Comparison of ENCODE assay signal across 18 mouse cellular contexts in the genomic region with DNA sequence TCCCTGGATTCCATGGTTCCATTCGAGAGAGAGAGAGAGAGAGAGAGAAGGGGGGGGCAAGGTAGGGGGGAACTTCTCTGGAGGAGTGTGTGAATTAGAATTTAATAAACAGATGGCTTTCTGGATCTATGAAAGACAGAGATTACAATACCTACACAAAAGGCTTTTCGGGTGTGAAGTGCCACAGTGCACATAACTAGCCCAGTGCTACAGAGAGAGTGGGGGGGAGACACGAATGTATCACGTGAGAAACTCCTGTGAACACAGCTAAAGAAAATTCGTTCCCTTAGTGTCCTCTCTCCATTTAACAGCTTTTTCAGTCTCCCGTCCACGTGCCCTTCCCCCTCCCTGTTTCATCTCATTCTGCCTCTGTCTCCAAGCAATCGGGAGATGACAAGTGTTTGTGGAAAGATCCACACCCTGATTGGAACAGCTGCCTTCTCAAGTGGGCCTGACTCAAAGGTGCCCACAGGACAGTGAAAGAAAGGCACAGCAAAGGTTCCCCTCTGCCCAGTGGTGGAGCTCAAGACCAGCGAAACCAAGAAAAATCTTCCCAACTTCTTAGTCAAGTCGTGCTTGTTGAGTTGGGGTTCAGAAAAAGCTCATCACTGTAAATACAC.
A peak's percentile ranks its signal among the peaks of the same experiment; 100 is the strongest.
DNase-seq lines count a peak whose midpoint lies in the region; ATAC-seq and TF ChIP-seq lines count a peak whose summit lies in the region.
"Had no signal": no experiment of that assay in that cellular context is flagged by ENCODE, and none has a peak within 500 bp of the region (broad histone marks: within the 10 kb centered on the region; RNA-seq: fewer than 3 reads in every experiment).

No protein-coding gene starts in this region.

- H3ac ChIP-seq in myocyte (ENCODE audit: control insufficient read depth, insufficient read length) = no peak overlapping the region

- peak; percentile 33; the same call in 1 of the 2 replicates for ATAC-seq in forebrain, embryonic 12.5 days (ENCODE audit: low FRiP score)
- peak; percentile 50; the same call in 1 of the 2 replicates for ATAC-seq in forebrain, embryonic 14.5 days
- ATAC-seq in forebrain, embryonic 16.5 days = no peak

- H3K4me2 ChIP-seq in forebrain, embryonic 12.5 days = no peak overlapping the region
- no peak overlapping the region for H3K4me2 ChIP-seq in forebrain, embryonic 14.5 days (ENCODE audit: low read length)
- no peak overlapping the region for H3K4me2 ChIP-seq in forebrain, embryonic 16.5 days (ENCODE audit: low read length)
- no peak overlapping the region for H3K4me2 ChIP-seq in myocyte (ENCODE audit: low read depth)
- H3K4me2 ChIP-seq: embryonic facial prominence, embryonic 13.5 days; embryonic facial prominence, embryonic 15.5 days had no signal

- H3K79me2 ChIP-seq in myocyte (ENCODE audit: control insufficient read depth, insufficient read depth) = no peaks in the 10 kb centered on the region

- peaks cover 8% of the 10 kb centered on the region for H3K4me1 ChIP-seq in forebrain, embryonic 12.5 days
- peaks cover 12% of the 10 kb centered on the region for H3K4me1 ChIP-seq in forebrain, embryonic 10.5 days
- no peaks in the 10 kb centered on the region for H3K4me1 ChIP-seq in forebrain, embryonic 14.5 days (ENCODE audit: control insufficient read depth, insufficient read depth, low read length)
- H3K4me1 ChIP-seq in forebrain, embryonic 16.5 days (replicated peaks; ENCODE audit: control insufficient read depth, insufficient read depth, low read length) = no peaks in the 10 kb centered on the region; the same call in 1 of the 2 replicates

- no peak overlapping the region for H3K9ac ChIP-seq in forebrain, embryonic 12.5 days
- H3K9ac ChIP-seq in forebrain, embryonic 14.5 days (ENCODE audit: low read length) = no peak overlapping the region
- no peak overlapping the region for H3K9ac ChIP-seq in forebrain, embryonic 16.5 days (replicated peaks; ENCODE audit: low read depth, low read length)
- H3K9ac ChIP-seq: embryonic facial prominence, embryonic 13.5 days; embryonic facial prominence, embryonic 15.5 days had no signal

- 65% methylated on average over 10 of the region's 10 CpGs for whole genome bisulfite sequencing in forebrain, embryonic 12.5 days
- WGBS in forebrain, embryonic 10.5 days = 84% methylated on average over 10 of the region's 10 CpGs
- WGBS in forebrain, embryonic 14.5 days = 58% methylated on average over 10 of the region's 10 CpGs
- 58% methylated on average over 10 of the region's 10 CpGs for WGBS in forebrain, embryonic 16.5 days

- no peak overlapping the region for H3K27ac ChIP-seq in forebrain, embryonic 12.5 days
- no peak overlapping the region for H3K27ac ChIP-seq in forebrain, embryonic 10.5 days
- H3K27ac ChIP-seq in forebrain, embryonic 14.5 days (ENCODE audit: low read depth, low read length) = no peak overlapping the region
- no peak overlapping the region for H3K27ac ChIP-seq in forebrain, embryonic 16.5 days (ENCODE audit: low read length)
- H3K27ac ChIP-seq: embryonic facial prominence, embryonic 13.5 days; embryonic facial prominence, embryonic 15.5 days had no signal

- no peaks in the 10 kb centered on the region for H3K36me3 ChIP-seq in forebrain, embryonic 12.5 days (replicated peaks)
- no peaks in the 10 kb centered on the region for H3K36me3 ChIP-seq in forebrain, embryonic 10.5 days (replicated peaks)
- H3K36me3 ChIP-seq in forebrain, embryonic 14.5 days (ENCODE audit: control insufficient read depth, insufficient read depth, low read length) = no peaks in the 10 kb centered on the region
- no peaks in the 10 kb centered on the region for H3K36me3 ChIP-seq in forebrain, embryonic 16.5 days (ENCODE audit: control insufficient read depth, insufficient read depth)
- no peaks in the 10 kb centered on the region for H3K36me3 ChIP-seq in myocyte (ENCODE audit: control insufficient read depth, insufficient read depth)
- H3K36me3 ChIP-seq: embryonic facial prominence, embryonic 13.5 days; embryonic facial prominence, embryonic 15.5 days had no signal

- no peaks in the 10 kb centered on the region for H3K9me3 ChIP-seq in forebrain, embryonic 12.5 days
- H3K9me3 ChIP-seq in forebrain, embryonic 10.5 days = no peaks in the 10 kb centered on the region
- no peaks in the 10 kb centered on the region for H3K9me3 ChIP-seq in forebrain, embryonic 14.5 days (replicated peaks; ENCODE audit: control insufficient read depth, low read length)
- H3K9me3 ChIP-seq in forebrain, embryonic 16.5 days (ENCODE audit: control insufficient read depth, low read length) = no peaks in the 10 kb centered on the region
- H3K9me3 ChIP-seq: embryonic facial prominence, embryonic 13.5 days; embryonic facial prominence, embryonic 15.5 days had no signal

- peaks cover 4% of the 10 kb centered on the region; the same call in 1 of the 2 replicates for H3K27me3 ChIP-seq in forebrain, embryonic 12.5 days
- peaks cover 11% of the 10 kb centered on the region for H3K27me3 ChIP-seq in forebrain, embryonic 10.5 days (ENCODE audit: poor library complexity, severe bottlenecking)
- H3K27me3 ChIP-seq in forebrain, embryonic 14.5 days (replicated peaks; ENCODE audit: control insufficient read depth, insufficient read depth, low read length) = no peaks in the 10 kb centered on the region
- 0 out of 2 replicates have a peak, but pooled peaks cover 2% of the 10 kb centered on the region for H3K27me3 ChIP-seq in forebrain, embryonic 16.5 days (replicated peaks; ENCODE audit: control insufficient read depth, insufficient read depth, low read length)
- no peaks in the 10 kb centered on the region for H3K27me3 ChIP-seq in myocyte (ENCODE audit: control insufficient read depth, insufficient read depth, insufficient read length)
- H3K27me3 ChIP-seq: embryonic facial prominence, embryonic 13.5 days; embryonic facial prominence, embryonic 15.5 days had no signal

- no peak overlapping the region for H3K4me3 ChIP-seq in forebrain, embryonic 12.5 days (replicated peaks)
- H3K4me3 ChIP-seq in forebrain, embryonic 10.5 days = no peak overlapping the region
- no peak overlapping the region for H3K4me3 ChIP-seq in forebrain, embryonic 14.5 days (ENCODE audit: low read depth, low read length)
- H3K4me3 ChIP-seq in forebrain, embryonic 16.5 days (replicated peaks; ENCODE audit: low read length) = no peak overlapping the region
- H3K4me3 ChIP-seq in myocyte = no peak overlapping the region
- H3K4me3 ChIP-seq: embryonic facial prominence, embryonic 13.5 days; embryonic facial prominence, embryonic 15.5 days; erythroblast, embryonic 14.5 days had no signal

- DNase-seq in forebrain, embryonic 10.5 days (ENCODE audit: extremely low spot score, low spot score) = no peak
- peak; percentile 4 for DNase-seq in forebrain, embryonic 14.5 days (ENCODE audit: low spot score)
- DNase-seq in cerebellum, adult 11 months = no peak
- DNase-seq: adrenal gland, adult 2 months; adrenal gland, postnatal 10 days; adrenal gland, postnatal 25 days; cerebellum, adult 18-20 months; cerebellum, adult 8-10 months; cerebellum, adult 9-11 months; cerebellum, postnatal 14 days; cerebellum, postnatal 36 days; embryo, embryonic 11 days had no signal

- TF ChIP-seq POLR2A in myocyte (IDR thresholded peaks at IDR 0.05; ENCODE audit: insufficient read length, low read depth) = no peak

TF ChIP-seq in myocyte, 11 proteins besides CTCF, POLR2A, EP300 and RAD21:
- peak in 2 of 3 experiments; percentile 44 to 85 for TF ChIP-seq MYOG (IDR thresholded peaks at IDR 0.05; ENCODE audit: control insufficient read depth in 1 of 3, insufficient read depth in 1 of 3, insufficient read length in 2 of 3, low read depth in 2 of 3)
- TF ChIP-seq MYOD1 (IDR thresholded peaks at IDR 0.05; ENCODE audit: control insufficient read depth in 1 of 3, insufficient read length in 2 of 3, low read depth in 2 of 3) = peak in 2 of 3 experiments; percentile 26 to 73
- no peak for TF ChIP-seq SRF (IDR thresholded peaks at IDR 0.05; ENCODE audit: control insufficient read depth, insufficient read length, low read depth)
